Mouse (Mus musculus): Measurements from ENCODE around the gene Gm5127. TPM values are rescaled to one million over a fixed set of nuclear protein-coding genes. Genes with fewer than 3 reads are reported as not detected.

Gm5127 gene
- polyA plus RNA-seq, 1 experiment from 2014 or later: not detected

- Histone ChIP-seq H3K9me3 (replicated peaks) (no peaks in the 10 kb centered on the region), H3K4me3 (no peak overlapping the region), H3K4me2 (no peak overlapping the region), H3K27me3 (replicated peaks) (no peaks in the 10 kb centered on the region), H3K9ac (no peak overlapping the region), H3K4me1 (no peaks in the 10 kb centered on the region), H3K27ac (no peak overlapping the region), H3K36me3 (no peaks in the 10 kb centered on the region)
- no peak for ATAC-seq
These were observed 50.6 kb downstream of the Gm5127 start for GRCm38 (mm10) chrX:106633543-106633942.

- Histone ChIP-seq H3K4me1 (no peaks in the 10 kb centered on the region), H3K4me3 (no peak overlapping the region), H3K36me3 (no peaks in the 10 kb centered on the region), H3K4me2 (no peak overlapping the region), H3K9me3 (replicated peaks) (no peaks in the 10 kb centered on the region), H3K27ac (no peak overlapping the region), H3K9ac (no peak overlapping the region), H3K27me3 (replicated peaks) (no peaks in the 10 kb centered on the region)
- WGBS (ENCODE audit: insufficient replicate concordance): 51% methylated on average over 3 of the region's 3 CpGs
- no peak for ATAC-seq
These were observed 52.0 kb downstream of the Gm5127 start for GRCm38 (mm10) chrX:106634799-106635541.

GRCm38 (mm10) chrX:106662101-106662500 lies 79.1 kb downstream of the Gm5127 start:
- no peaks in the 10 kb centered on the region for H3K36me3 ChIP-seq

GRCm38 (mm10) chrX:106704590-106704989 lies 121.6 kb downstream of the Gm5127 start:
- WGBS (ENCODE audit: insufficient replicate concordance): 69% methylated on average over 3 of the region's 3 CpGs
- no peak for ATAC-seq
- Histone ChIP-seq H3K9me3 (replicated peaks) (no peaks in the 10 kb centered on the region), H3K36me3 (no peaks in the 10 kb centered on the region), H3K4me3 (no peak overlapping the region), H3K4me1 (no peaks in the 10 kb centered on the region), H3K27me3 (replicated peaks) (no peaks in the 10 kb centered on the region), H3K4me2 (no peak overlapping the region), H3K27ac (no peak overlapping the region), H3K9ac (no peak overlapping the region)

More at GRCm38 (mm10) chrX:106662101-106662500, 79.1 kb downstream of the Gm5127 start:
- Histone ChIP-seq H3K9me3 (replicated peaks) (no peaks in the 10 kb centered on the region), H3K4me1 (no peaks in the 10 kb centered on the region), H3K27me3 (replicated peaks) (no peaks in the 10 kb centered on the region), H3K4me2 (no peak overlapping the region), H3K4me3 (no peak overlapping the region), H3K27ac (no peak overlapping the region), H3K9ac (no peak overlapping the region)
- no peak for ATAC-seq

GRCm38 (mm10) chrX:106717160-106717559 lies 134.2 kb downstream of the Gm5127 start:
- Histone ChIP-seq H3K27ac (no peak overlapping the region), H3K9me3 (replicated peaks) (no peaks in the 10 kb centered on the region), H3K36me3 (no peaks in the 10 kb centered on the region), H3K9ac (no peak overlapping the region), H3K4me2 (no peak overlapping the region), H3K27me3 (replicated peaks) (no peaks in the 10 kb centered on the region), H3K4me1 (no peaks in the 10 kb centered on the region), H3K4me3 (no peak overlapping the region)
- ATAC-seq: no peak
- WGBS (ENCODE audit: insufficient replicate concordance): 33% methylated on average over 2 of the region's 2 CpGs

GRCm38 (mm10) chrX:106742241-106742640 lies 159.3 kb downstream of the Gm5127 start:
- Histone ChIP-seq H3K4me3 (no peak overlapping the region), H3K4me1 (no peaks in the 10 kb centered on the region), H3K36me3 (no peaks in the 10 kb centered on the region), H3K4me2 (no peak overlapping the region), H3K27me3 (replicated peaks) (no peaks in the 10 kb centered on the region), H3K9me3 (replicated peaks) (no peaks in the 10 kb centered on the region), H3K27ac (no peak overlapping the region), H3K9ac (no peak overlapping the region)
- no peak for ATAC-seq

GRCm38 (mm10) chrX:106755272-106755671 lies 172.3 kb downstream of the Gm5127 start:
- H3K27me3 ChIP-seq (replicated peaks): no peaks in the 10 kb centered on the region
- 45% methylated on average over 1 of the region's 1 CpGs for WGBS (ENCODE audit: insufficient replicate concordance)

More at GRCm38 (mm10) chrX:106755272-106755671, 172.3 kb downstream of the Gm5127 start:
- Histone ChIP-seq H3K4me2 (no peak overlapping the region), H3K27ac (no peak overlapping the region), H3K4me3 (no peak overlapping the region), H3K4me1 (no peaks in the 10 kb centered on the region), H3K9me3 (replicated peaks) (no peaks in the 10 kb centered on the region), H3K9ac (no peak overlapping the region), H3K36me3 (no peaks in the 10 kb centered on the region)
- no peak for ATAC-seq

Small RNAs within 50 kb of the gene (microRNA-seq; reads per million reads assigned to microRNA genes)
- gene Gm22102: not detected

Other genes starting within 250 kb of the Gm5127 start
- gene Fndc3c1, start 97.8 kb upstream of the Gm5127 start, polyA plus RNA-seq (2016; fragmentation: Nextera tagmentation; extraction: Ambion mirVana): 1.7 and 2.0 TPM in 2 replicates
- gene Cysltr1, start 20.5 kb downstream of the Gm5127 start, polyA plus RNA-seq (2016; fragmentation: Nextera tagmentation; extraction: Ambion mirVana): 1.4 and 1.5 TPM in 2 replicates

Measured in liver, embryonic 12.5 days (tissue).